Mouse (Mus musculus) MN1 (cell line): Measurements from ENCODE around the gene Ssr3.

Experiments used
- DNase-seq: peaks from one replicate; pipeline ENCODE4 v3.0.0-alpha.2; 2016; ENCODE audit warnings: low spot score

Ssr3 gene

GRCm38 (mm10) chr3:65374729-65375128 lies 17.7 kb downstream of the Ssr3 start:
- no peak for DNase-seq

GRCm38 (mm10) chr3:65373594-65374182 lies 18.7 kb downstream of the Ssr3 start:
- no peak for DNase-seq

- DNase-seq: no peak
Observed at GRCm38 (mm10) chr3:65372552-65372951, 19.9 kb downstream of the Ssr3 start.

- DNase-seq: peak; percentile 65
Observed at GRCm38 (mm10) chr3:65367944-65368343, 24.5 kb downstream of the Ssr3 start.

GRCm38 (mm10) chr3:65365921-65366710 lies 26.3 kb downstream of the Ssr3 start:
- no peak for DNase-seq

- DNase-seq: no peak
Observed at GRCm38 (mm10) chr3:65365184-65365583, 27.2 kb downstream of the Ssr3 start.

- DNase-seq: peak; percentile 75
Observed at GRCm38 (mm10) chr3:65363438-65363837, 29.0 kb downstream of the Ssr3 start.

- DNase-seq: peak; percentile 84
Observed at GRCm38 (mm10) chr3:65360163-65360969, 32.1 kb downstream of the Ssr3 start.

GRCm38 (mm10) chr3:65358841-65359240 lies 33.6 kb downstream of the Ssr3 start:
- DNase-seq: no peak

GRCm38 (mm10) chr3:65358275-65358674 lies 34.1 kb downstream of the Ssr3 start:
- DNase-seq: no peak

GRCm38 (mm10) chr3:65355479-65355878 lies 36.9 kb downstream of the Ssr3 start:
- no peak for DNase-seq

- no peak for DNase-seq
Observed at GRCm38 (mm10) chr3:65353263-65354037, 39.0 kb downstream of the Ssr3 start.

GRCm38 (mm10) chr3:65352278-65353127 lies 39.9 kb downstream of the Ssr3 start:
- peak; percentile 58 for DNase-seq

- DNase-seq: no peak
Observed at GRCm38 (mm10) chr3:65346176-65346575, 46.2 kb downstream of the Ssr3 start.

GRCm38 (mm10) chr3:65340173-65340951 lies 52.1 kb downstream of the Ssr3 start:
- DNase-seq: no peak

GRCm38 (mm10) chr3:65337835-65338464 lies 54.5 kb downstream of the Ssr3 start:
- no peak for DNase-seq
